Mouse (Mus musculus) right cerebral cortex, postnatal 25 days (tissue): Measurements from ENCODE around the gene Tmprss11e.
A peak's percentile ranks its signal among the peaks of the same experiment; 100 is the strongest.

Experiments used
- DNase-seq: peaks from one replicate; pipeline ENCODE4 v3.0.0; 2022

Tmprss11e gene

GRCm38 (mm10) chr5:86745715-86746114 is at the start of gene Tmprss11e:
TSS of gene Tmprss11e (minus strand) at chr5:86745815.
- DNase-seq = no peak

- no peak for DNase-seq
Observed at GRCm38 (mm10) chr5:86792807-86793206, 47.2 kb upstream of the Tmprss11e start.

- no peak for DNase-seq
Observed at GRCm38 (mm10) chr5:86792249-86792648, 46.6 kb upstream of the Tmprss11e start.

GRCm38 (mm10) chr5:86789954-86790353 is 44.3 kb upstream of the Tmprss11e start:
- DNase-seq = no peak

- no peak for DNase-seq
Observed at GRCm38 (mm10) chr5:86786798-86787197, 41.2 kb upstream of the Tmprss11e start.

GRCm38 (mm10) chr5:86784205-86784604 is 38.6 kb upstream of the Tmprss11e start:
- DNase-seq = no peak

- no peak for DNase-seq
Observed at GRCm38 (mm10) chr5:86783059-86783458, 37.4 kb upstream of the Tmprss11e start.

GRCm38 (mm10) chr5:86778471-86778870 is 32.9 kb upstream of the Tmprss11e start:
- no peak for DNase-seq

GRCm38 (mm10) chr5:86776941-86777340 is 31.3 kb upstream of the Tmprss11e start:
- DNase-seq = no peak

GRCm38 (mm10) chr5:86771010-86771409 is 25.4 kb upstream of the Tmprss11e start:
- DNase-seq = no peak

GRCm38 (mm10) chr5:86769015-86769658 is 23.5 kb upstream of the Tmprss11e start:
- no peak for DNase-seq

GRCm38 (mm10) chr5:86742796-86743195 is 2.8 kb downstream of the Tmprss11e start:
- DNase-seq = no peak

- no peak for DNase-seq
Observed at GRCm38 (mm10) chr5:86741146-86741545, 4.5 kb downstream of the Tmprss11e start.

GRCm38 (mm10) chr5:86735808-86736207 is 9.8 kb downstream of the Tmprss11e start:
- DNase-seq = no peak

GRCm38 (mm10) chr5:86730587-86730986 is 15.0 kb downstream of the Tmprss11e start:
- no peak for DNase-seq

- no peak for DNase-seq
Observed at GRCm38 (mm10) chr5:86728574-86728973, 17.0 kb downstream of the Tmprss11e start.

GRCm38 (mm10) chr5:86727033-86727432 is 18.6 kb downstream of the Tmprss11e start:
- no peak for DNase-seq

GRCm38 (mm10) chr5:86725021-86725420 is 20.6 kb downstream of the Tmprss11e start:
- DNase-seq = no peak

- no peak for DNase-seq
Observed at GRCm38 (mm10) chr5:86722820-86723460, 22.7 kb downstream of the Tmprss11e start.

GRCm38 (mm10) chr5:86714967-86715366 is 30.6 kb downstream of the Tmprss11e start:
- DNase-seq = no peak

- DNase-seq = no peak
Observed at GRCm38 (mm10) chr5:86704923-86705322, 40.7 kb downstream of the Tmprss11e start.

- DNase-seq = peak; percentile 36
Observed at GRCm38 (mm10) chr5:86684667-86685066, 60.9 kb downstream of the Tmprss11e start.

GRCm38 (mm10) chr5:86676262-86676661 is 69.4 kb downstream of the Tmprss11e start, which contains the start of gene Tmprss11b:
TSS of gene Tmprss11b (minus strand) at chr5:86676362.
- DNase-seq = no peak
